ENCODE assay signal across 12 mouse cellular contexts in the genomic region with DNA sequence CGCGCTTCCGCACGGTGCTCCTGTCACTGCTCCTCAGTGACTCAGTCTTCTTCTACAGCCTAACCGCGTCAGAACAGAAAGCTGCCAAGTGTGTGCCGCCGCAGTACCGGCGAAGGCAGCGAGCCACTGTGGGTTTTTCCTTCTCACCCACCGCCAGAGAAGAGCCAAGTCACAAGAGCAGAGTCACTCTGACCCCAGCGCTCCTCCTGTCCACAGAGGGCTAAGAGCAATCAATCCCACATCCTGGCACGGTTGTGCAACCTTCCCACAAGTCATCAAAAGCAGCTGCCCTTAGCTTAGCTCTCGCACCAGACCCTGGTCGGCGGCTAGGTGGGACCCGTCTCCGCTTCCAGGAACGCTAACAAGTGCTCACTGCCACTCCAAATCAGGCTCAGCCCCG. TPM values are rescaled to one million over a fixed set of nuclear protein-coding genes. Genes with fewer than 3 reads are reported as not detected.
DNase-seq lines count a peak whose midpoint lies in the region; ATAC-seq and TF ChIP-seq lines count a peak whose summit lies in the region.
"Had no signal": no experiment of that assay in that cellular context is flagged by ENCODE, and none has a peak within 500 bp of the region (broad histone marks: within the 10 kb centered on the region; RNA-seq: fewer than 3 reads in every experiment).

No protein-coding gene starts in this region.

- ATAC-seq in lung, postnatal 0 days = peak; percentile 63

- H3K27ac ChIP-seq in ES-Bruce4 (ENCODE audit: insufficient read depth, low read length) = no peak overlapping the region
- 0 out of 2 replicates have a peak overlapping the region, but pooled peaks have one; percentile 8 for H3K27ac ChIP-seq in cortical plate, adult 2 months (ENCODE audit: insufficient read depth, low read length)
- H3K27ac ChIP-seq in lung, postnatal 0 days (ENCODE audit: low read length) = peak overlapping the region; percentile 63
- H3K27ac ChIP-seq in midbrain, embryonic 10.5 days (replicated peaks) = no peak overlapping the region
- H3K27ac ChIP-seq: hindbrain, embryonic 15.5 days had no signal

- peak; percentile 50 to 53 for DNase-seq in heart, adult 18-20 months
- no peak for DNase-seq in heart, adult 11 months
- DNase-seq in lung, postnatal 0 days (ENCODE audit: low spot score) = peak; percentile 76
- no peak for DNase-seq in midbrain, embryonic 10.5 days (ENCODE audit: low spot score)
- DNase-seq in left cerebral cortex, adult 11 months (ENCODE audit: low spot score) = no peak
- no peak for DNase-seq in thymus, postnatal 36 days
- DNase-seq: cerebellum, postnatal 14 days had no signal

- TF ChIP-seq POLR2A in ES-Bruce4 (IDR thresholded peaks at IDR 0.05; ENCODE audit: insufficient read depth, low read length) = no peak
- TF ChIP-seq POLR2A in cortical plate, adult 2 months (IDR thresholded peaks at IDR 0.05; ENCODE audit: extremely low read depth, insufficient read depth, low read length) = peak; percentile 23; the same call in 1 of the 2 replicates

- H3K4me2 ChIP-seq in lung, postnatal 0 days (replicated peaks; ENCODE audit: low read depth, low read length) = peak overlapping the region; percentile 47
- H3K4me2 ChIP-seq: hindbrain, embryonic 15.5 days; midbrain, embryonic 11.5 days had no signal

- no peaks in the 10 kb centered on the region for H3K36me3 ChIP-seq in ES-Bruce4 (ENCODE audit: control insufficient read depth, insufficient read depth, low read length, poor library complexity, severe bottlenecking)
- H3K36me3 ChIP-seq in lung, postnatal 0 days (ENCODE audit: insufficient read depth, low read length) = no peaks in the 10 kb centered on the region
- H3K36me3 ChIP-seq in midbrain, embryonic 10.5 days = peaks cover 3% of the 10 kb centered on the region
- H3K36me3 ChIP-seq: hindbrain, embryonic 15.5 days had no signal

- H3K9me3 ChIP-seq in ES-Bruce4 (replicated peaks; ENCODE audit: control insufficient read depth, insufficient read depth, low read length, poor library complexity, severe bottlenecking) = no peaks in the 10 kb centered on the region
- no peaks in the 10 kb centered on the region for H3K9me3 ChIP-seq in lung, postnatal 0 days (ENCODE audit: low read length)
- H3K9me3 ChIP-seq in midbrain, embryonic 10.5 days (replicated peaks) = no peaks in the 10 kb centered on the region
- H3K9me3 ChIP-seq: G1E; hindbrain, embryonic 15.5 days had no signal

- H3K4me3 ChIP-seq in ES-Bruce4 (ENCODE audit: low read depth, low read length) = peak overlapping the region; percentile 46
- peak overlapping the region; percentile 6; the same call in 1 of the 2 replicates for H3K4me3 ChIP-seq in cortical plate, adult 2 months (ENCODE audit: insufficient read depth, low read length)
- H3K4me3 ChIP-seq in lung, postnatal 0 days (ENCODE audit: low read depth, low read length) = peak overlapping the region; percentile 5; the same call in 1 of the 2 replicates
- no peak overlapping the region for H3K4me3 ChIP-seq in midbrain, embryonic 10.5 days
- H3K4me3 ChIP-seq: hindbrain, embryonic 15.5 days had no signal

- H3K4me1 ChIP-seq in ES-Bruce4 (ENCODE audit: control insufficient read depth, insufficient read depth, low read length) = peaks cover 2% of the 10 kb centered on the region
- H3K4me1 ChIP-seq in cortical plate, adult 2 months (ENCODE audit: control insufficient read depth, insufficient read depth, low read length) = peaks cover 3% of the 10 kb centered on the region
- peaks cover 4% of the 10 kb centered on the region; the same call in 1 of the 2 replicates for H3K4me1 ChIP-seq in lung, postnatal 0 days (ENCODE audit: insufficient read depth, low read depth, low read length)
- peaks cover 53% of the 10 kb centered on the region for H3K4me1 ChIP-seq in midbrain, embryonic 10.5 days

- peak overlapping the region; percentile 49 for H3K9ac ChIP-seq in ES-Bruce4 (ENCODE audit: low read depth, poor library complexity, severe bottlenecking)
- H3K9ac ChIP-seq in lung, postnatal 0 days (replicated peaks; ENCODE audit: low read depth) = no peak overlapping the region
- H3K9ac ChIP-seq: hindbrain, embryonic 15.5 days had no signal

- no peak for TF ChIP-seq CTCF in ES-Bruce4 (IDR thresholded peaks at IDR 0.05; ENCODE audit: low read depth, low read length)
- no peak for TF ChIP-seq CTCF in cortical plate, adult 2 months (IDR thresholded peaks at IDR 0.05; ENCODE audit: extremely low read depth, insufficient read depth, low read length)
- no peak for TF ChIP-seq CTCF in lung, postnatal 0 days (IDR thresholded peaks at IDR 0.05)

- no peaks in the 10 kb centered on the region for H3K27me3 ChIP-seq in ES-Bruce4 (ENCODE audit: control insufficient read depth, insufficient read depth, low read length, poor library complexity, severe bottlenecking)
- H3K27me3 ChIP-seq in lung, postnatal 0 days (replicated peaks; ENCODE audit: insufficient read depth, low read length) = no peaks in the 10 kb centered on the region
- no peaks in the 10 kb centered on the region for H3K27me3 ChIP-seq in midbrain, embryonic 10.5 days (ENCODE audit: low read depth, poor library complexity, severe bottlenecking)
- H3K27me3 ChIP-seq: hindbrain, embryonic 15.5 days had no signal

- no peak for TF ChIP-seq EP300 in ES-Bruce4 (IDR thresholded peaks at IDR 0.05; ENCODE audit: insufficient read depth, low read depth, low read length)
- TF ChIP-seq EP300 in lung, postnatal 0 days (IDR thresholded peaks at IDR 0.05) = no peak

- 37% methylated on average over 21 of the region's 21 CpGs for WGBS in lung, postnatal 0 days
- 90% methylated on average over 21 of the region's 21 CpGs for WGBS in midbrain, embryonic 10.5 days

RNA-seq across cellular contexts. Expression of gene Fbxo31, which starts 8.3 kb away (rescaled TPM):
- 100 to 1,000 TPM in 1 of 2 experiments, 10 to 100 TPM in 1; 91.3 to 110 TPM for total RNA-seq in heart, adult 18-20 months (2021)
- polyA plus RNA-seq in ES-Bruce4 (2011; ENCODE audit: insufficient read depth, insufficient read length, low read depth, missing spikeins) = 14.4 and 17.7 TPM in 2 replicates
- 96.6 and 103 TPM in 2 replicates for polyA plus RNA-seq in cortical plate, adult 2 months (2012; rRNA removed)
- polyA plus RNA-seq in lung, postnatal 0 days (2015; fragmentation: Nextera tagmentation; extraction: Ambion mirVana) = 12.1 and 13.9 TPM in 2 replicates
- 14.8 TPM in 2 replicates for polyA plus RNA-seq in midbrain, embryonic 10.5 days (2016; fragmentation: Nextera tagmentation; extraction: Ambion mirVana)

RNA-seq across cellular contexts. Expression of gene Map1lc3b, which starts 19.8 kb away (rescaled TPM):
- total RNA-seq in heart, adult 18-20 months (2021) = 100 to 1,000 TPM; 238 to 264 TPM
- 86.5 and 98.6 TPM in 2 replicates for polyA plus RNA-seq in ES-Bruce4 (2011; ENCODE audit: insufficient read depth, insufficient read length, low read depth, missing spikeins)
- 123 and 130 TPM in 2 replicates for polyA plus RNA-seq in cortical plate, adult 2 months (2012; rRNA removed)
- 411 and 449 TPM in 2 replicates for polyA plus RNA-seq in lung, postnatal 0 days (2015; fragmentation: Nextera tagmentation; extraction: Ambion mirVana)
- 208 and 250 TPM in 2 replicates for polyA plus RNA-seq in midbrain, embryonic 10.5 days (2016; fragmentation: Nextera tagmentation; extraction: Ambion mirVana)

RNA-seq across cellular contexts. Expression of gene 1700018B08Rik, which starts 26.2 kb away (rescaled TPM):
- total RNA-seq in heart, adult 18-20 months (2021) = not detected
- not detected in 2 replicates for polyA plus RNA-seq in ES-Bruce4 (2011; ENCODE audit: insufficient read depth, insufficient read length, low read depth, missing spikeins)
- not detected in 2 replicates for polyA plus RNA-seq in cortical plate, adult 2 months (2012; rRNA removed)
- polyA plus RNA-seq in lung, postnatal 0 days (2015; fragmentation: Nextera tagmentation; extraction: Ambion mirVana) = not detected in 2 replicates
- not detected in 2 replicates for polyA plus RNA-seq in midbrain, embryonic 10.5 days (2016; fragmentation: Nextera tagmentation; extraction: Ambion mirVana)
- total RNA-seq: G1E had no signal
- polyA plus RNA-seq: G1E; hindbrain, embryonic 15.5 days; midbrain, embryonic 11.5 days had no signal

Comparison
In these comparisons a context has a peak if more than half of its experiments do, and no peak if none do; other contexts are left out.
1. DNase-seq: peak in heart, adult 18-20 months (2 of 2) and lung, postnatal 0 days (single experiment); none in heart, adult 11 months (single experiment), midbrain, embryonic 10.5 days (single experiment), left cerebral cortex, adult 11 months (single experiment) and thymus, postnatal 36 days (0 of 2).
2. H3K27ac ChIP-seq: peak in cortical plate, adult 2 months (single experiment) and lung, postnatal 0 days (single experiment); none in ES-Bruce4 (single experiment) and midbrain, embryonic 10.5 days (single experiment).